Mouse (Mus musculus): ENCODE results near the gene Angptl2. TPM values are rescaled to one million over a fixed set of nuclear protein-coding genes. Genes with fewer than 3 reads are reported as not detected.

Gene Angptl2
- polyA plus RNA-seq, 1 experiment from 2014 or later: 8.0 TPM

DNA sequence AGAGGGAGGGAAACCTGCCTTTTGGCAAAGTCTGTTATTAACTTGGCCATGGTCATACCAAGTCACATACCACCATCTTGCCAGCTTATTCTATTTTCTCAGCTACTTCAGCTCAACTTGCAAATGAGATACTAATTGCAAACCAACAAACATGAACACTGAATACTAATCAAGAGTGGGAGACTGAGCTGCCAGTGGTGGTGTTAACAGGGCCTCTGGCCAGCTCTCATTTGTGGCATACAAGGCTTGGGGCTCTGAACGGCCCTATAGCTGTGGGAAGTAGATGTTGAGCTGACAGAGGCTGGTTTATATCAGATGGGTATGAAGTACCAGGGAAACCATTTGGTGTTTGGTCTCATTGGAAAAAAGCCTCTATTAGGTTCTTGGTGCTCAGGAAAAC is 51.2 kb downstream of the Angptl2 start:
- peak; percentile 77 for ATAC-seq
- no peaks in the 10 kb centered on the region for H3K9me3 ChIP-seq (replicated peaks; ENCODE audit: control insufficient read depth, low read length)
- H3K4me1 ChIP-seq (ENCODE audit: control insufficient read depth, insufficient read depth, low read length): peaks cover 12% of the 10 kb centered on the region
- no peak overlapping the region for H3K4me2 ChIP-seq (ENCODE audit: low read length)
- peaks cover 13% of the 10 kb centered on the region; the same call in 1 of the 2 replicates for H3K36me3 ChIP-seq (ENCODE audit: control insufficient read depth, insufficient read depth, low read length)
- 15% methylated on average over 1 of the region's 1 CpGs for WGBS
- no peak overlapping the region for H3K4me3 ChIP-seq (ENCODE audit: low read depth, low read length)
- peak overlapping the region; percentile 65; the same call in 1 of the 2 replicates for H3K27ac ChIP-seq (ENCODE audit: low read depth, low read length)
- peak; percentile 79 for DNase-seq (ENCODE audit: low spot score)
- no peak overlapping the region for H3K9ac ChIP-seq (ENCODE audit: low read length)
- no peaks in the 10 kb centered on the region for H3K27me3 ChIP-seq (replicated peaks; ENCODE audit: control insufficient read depth, insufficient read depth, low read length)

DNA sequence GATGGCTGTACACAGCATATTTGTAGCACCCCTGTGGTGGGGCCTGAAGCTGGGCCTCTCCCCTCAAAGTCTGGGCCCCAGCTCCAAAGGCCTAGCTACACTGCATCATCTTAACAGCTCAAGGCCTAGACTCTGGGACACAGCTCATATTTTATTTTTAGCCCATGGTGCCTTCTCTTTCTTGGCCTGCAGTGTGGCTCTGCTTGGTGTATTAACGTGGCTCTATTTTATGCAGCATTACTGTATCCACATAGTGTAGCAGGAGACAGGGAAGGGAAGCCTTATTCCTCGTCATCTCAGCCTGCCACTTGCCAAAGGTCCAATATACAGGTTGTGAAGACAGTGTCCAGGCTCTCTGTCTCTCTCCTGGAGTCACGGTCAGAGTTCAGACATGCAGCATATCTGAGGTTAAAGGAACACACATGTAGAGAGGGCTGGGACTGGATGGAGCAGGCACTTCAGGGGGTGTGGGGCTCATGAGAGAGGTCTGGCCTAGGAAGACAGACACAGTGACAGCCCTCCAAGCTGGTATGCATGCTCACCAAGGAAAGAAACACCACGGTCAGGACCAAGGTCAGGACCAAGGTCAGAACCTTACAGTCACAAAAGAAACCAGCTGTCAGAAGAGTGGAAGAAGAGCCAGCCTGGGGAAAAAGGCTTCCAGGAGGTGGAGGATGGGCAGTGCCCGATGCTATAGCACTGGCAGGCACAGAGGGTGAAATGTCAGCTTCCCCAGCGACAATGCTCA is 52.7 kb downstream of the Angptl2 start:
- no peak overlapping the region for H3K9ac ChIP-seq (ENCODE audit: low read length)
- H3K4me1 ChIP-seq (ENCODE audit: control insufficient read depth, insufficient read depth, low read length): peaks cover 12% of the 10 kb centered on the region
- DNase-seq (ENCODE audit: low spot score) (no peak), ATAC-seq (no peak)
- H3K4me2 ChIP-seq (ENCODE audit: low read length): no peak overlapping the region
- H3K36me3 ChIP-seq (ENCODE audit: control insufficient read depth, insufficient read depth, low read length): peaks cover 24% of the 10 kb centered on the region
- no peaks in the 10 kb centered on the region for H3K9me3 ChIP-seq (replicated peaks; ENCODE audit: control insufficient read depth, low read length)
- H3K27me3 ChIP-seq (replicated peaks; ENCODE audit: control insufficient read depth, insufficient read depth, low read length): no peaks in the 10 kb centered on the region
- WGBS: 88% methylated on average over 6 of the region's 6 CpGs
- no peak overlapping the region for H3K4me3 ChIP-seq (ENCODE audit: low read depth, low read length)
- H3K27ac ChIP-seq (ENCODE audit: low read depth, low read length): no peak overlapping the region

DNA sequence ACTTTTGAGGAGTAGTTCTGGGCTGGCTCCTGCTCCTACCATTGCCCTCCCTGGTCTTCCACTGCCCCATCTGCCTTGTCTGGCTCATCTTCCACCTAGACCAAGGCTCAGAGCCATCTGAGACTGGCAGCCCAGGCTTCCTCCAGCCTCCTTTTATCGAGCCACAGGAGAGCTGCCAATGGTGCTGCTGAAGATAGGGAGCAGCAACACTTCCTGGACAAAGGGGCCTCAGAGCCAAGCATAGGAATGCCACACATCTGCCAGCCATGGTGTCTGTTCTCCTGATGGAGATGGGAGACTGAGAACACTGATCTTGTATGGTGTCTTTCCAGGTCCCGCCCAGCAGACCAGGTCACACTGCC is 53.2 kb downstream of the Angptl2 start:
- no peak overlapping the region for H3K27ac ChIP-seq (ENCODE audit: low read depth, low read length)
- peaks cover 12% of the 10 kb centered on the region for H3K4me1 ChIP-seq (ENCODE audit: control insufficient read depth, insufficient read depth, low read length)
- no peak overlapping the region for H3K4me2 ChIP-seq (ENCODE audit: low read length)
- no peaks in the 10 kb centered on the region for H3K27me3 ChIP-seq (replicated peaks; ENCODE audit: control insufficient read depth, insufficient read depth, low read length)
- DNase-seq (ENCODE audit: low spot score) (no peak), ATAC-seq (no peak)
- H3K36me3 ChIP-seq (ENCODE audit: control insufficient read depth, insufficient read depth, low read length): peaks cover 24% of the 10 kb centered on the region
- no peak overlapping the region for H3K4me3 ChIP-seq (ENCODE audit: low read depth, low read length)
- WGBS: 94% methylated on average over 2 of the region's 2 CpGs
- H3K9me3 ChIP-seq (replicated peaks; ENCODE audit: control insufficient read depth, low read length): no peaks in the 10 kb centered on the region
- H3K9ac ChIP-seq (ENCODE audit: low read length): no peak overlapping the region

DNA sequence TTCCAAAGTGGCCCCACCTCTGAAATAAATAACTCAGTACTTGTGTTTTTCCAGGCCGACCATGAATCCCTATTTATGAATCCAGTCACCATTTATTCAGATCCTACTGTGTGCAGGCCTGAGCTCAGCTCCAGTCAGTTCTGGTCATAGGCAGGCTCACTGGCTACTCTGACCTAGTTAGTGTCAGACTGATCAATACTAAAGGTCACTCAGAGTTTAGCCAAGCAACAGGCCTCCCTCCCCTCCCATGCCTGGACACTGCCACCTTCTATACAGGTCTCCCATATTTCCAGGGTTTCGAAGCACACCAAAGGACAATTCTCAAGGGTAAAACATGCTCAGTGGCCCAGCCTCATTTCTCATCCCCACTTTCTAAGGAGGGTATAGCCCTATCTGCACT is 54.7 kb downstream of the Angptl2 start:
- Histone ChIP-seq H3K36me3 (ENCODE audit: control insufficient read depth, insufficient read depth, low read length) (peaks cover 29% of the 10 kb centered on the region), H3K27me3 (replicated peaks; ENCODE audit: control insufficient read depth, insufficient read depth, low read length) (no peaks in the 10 kb centered on the region), H3K9ac (ENCODE audit: low read length) (no peak overlapping the region), H3K4me3 (ENCODE audit: low read depth, low read length) (no peak overlapping the region), H3K4me2 (ENCODE audit: low read length) (no peak overlapping the region), H3K27ac (ENCODE audit: low read depth, low read length) (no peak overlapping the region), H3K9me3 (replicated peaks; ENCODE audit: control insufficient read depth, low read length) (no peaks in the 10 kb centered on the region), H3K4me1 (ENCODE audit: control insufficient read depth, insufficient read depth, low read length) (peaks cover 12% of the 10 kb centered on the region)
- no peak for DNase-seq (ENCODE audit: low spot score)
- no peak for ATAC-seq
- 91% methylated on average over 2 of the region's 2 CpGs for WGBS

DNA sequence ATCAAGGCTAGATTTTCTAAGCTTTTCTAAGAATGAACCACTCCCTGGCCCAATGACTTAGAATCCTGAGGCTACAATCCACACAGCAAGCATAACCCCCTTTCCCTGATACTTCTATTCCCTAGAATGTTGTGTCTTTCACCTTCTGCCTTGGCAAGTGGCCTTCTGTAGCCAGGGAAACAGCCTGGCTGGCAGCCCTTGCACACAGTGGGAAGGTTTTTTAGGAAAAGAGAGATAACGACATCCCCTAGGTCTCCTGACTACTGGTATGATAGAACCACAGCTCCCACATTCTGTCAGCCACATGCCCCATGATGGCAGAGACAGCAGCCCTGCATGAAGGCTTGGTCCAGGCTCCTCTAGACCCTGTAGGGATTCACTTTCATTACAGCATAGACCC is 55.6 kb downstream of the Angptl2 start:
- H3K4me2 ChIP-seq (ENCODE audit: low read length): no peak overlapping the region
- H3K36me3 ChIP-seq (ENCODE audit: control insufficient read depth, insufficient read depth, low read length): peaks cover 29% of the 10 kb centered on the region
- no peaks in the 10 kb centered on the region for H3K9me3 ChIP-seq (replicated peaks; ENCODE audit: control insufficient read depth, low read length)
- DNase-seq (ENCODE audit: low spot score) (peak; percentile 22), ATAC-seq (no peak)
- no peaks in the 10 kb centered on the region for H3K27me3 ChIP-seq (replicated peaks; ENCODE audit: control insufficient read depth, insufficient read depth, low read length)
- H3K4me1 ChIP-seq (ENCODE audit: control insufficient read depth, insufficient read depth, low read length): peaks cover 12% of the 10 kb centered on the region
- no peak overlapping the region for H3K27ac ChIP-seq (ENCODE audit: low read depth, low read length)
- no peak overlapping the region for H3K4me3 ChIP-seq (ENCODE audit: low read depth, low read length)
- WGBS: 52% methylated on average over 1 of the region's 1 CpGs
- H3K9ac ChIP-seq (ENCODE audit: low read length): no peak overlapping the region

DNA sequence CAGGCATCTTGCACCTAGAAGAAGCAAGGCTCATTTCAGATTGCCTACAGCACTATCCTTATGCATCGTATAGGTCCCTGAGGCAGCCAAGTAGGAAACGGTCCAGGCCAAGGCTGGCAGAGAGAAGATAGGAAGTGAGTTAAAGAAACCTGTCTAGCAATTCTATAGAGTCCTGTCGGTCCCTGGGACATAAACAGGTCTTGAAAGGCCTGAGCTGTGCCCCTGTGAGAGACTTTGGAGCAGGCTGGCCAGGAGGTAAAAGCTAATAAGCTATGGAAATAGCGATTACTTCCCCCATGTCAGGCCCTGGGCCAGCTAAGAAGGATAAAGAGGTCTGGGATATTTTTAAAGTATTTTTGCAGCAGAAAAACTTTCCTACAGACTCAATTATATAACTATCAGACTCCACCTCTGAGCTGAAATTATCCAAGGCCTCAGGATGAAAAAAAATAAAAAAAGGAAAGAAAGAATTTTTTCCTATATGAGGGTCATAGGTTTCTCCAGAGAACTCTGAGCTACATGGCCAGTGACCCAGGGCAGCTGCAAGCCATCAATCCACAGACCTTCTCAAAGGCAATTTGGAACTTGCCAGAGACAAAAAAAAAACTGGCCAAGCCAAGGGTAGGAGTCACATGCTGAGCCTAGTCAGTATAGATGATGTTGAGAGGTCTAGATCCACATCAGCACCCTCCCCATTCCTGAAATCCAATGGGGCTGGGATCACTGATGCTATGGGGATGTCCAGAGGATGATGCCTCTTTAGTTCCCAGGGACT is 57.0 kb downstream of the Angptl2 start:
- Histone ChIP-seq H3K4me2 (ENCODE audit: low read length) (no peak overlapping the region), H3K4me1 (ENCODE audit: control insufficient read depth, insufficient read depth, low read length) (0 out of 2 replicates have a peak, but pooled peaks cover 2% of the 10 kb centered on the region), H3K4me3 (ENCODE audit: low read depth, low read length) (no peak overlapping the region), H3K9me3 (replicated peaks; ENCODE audit: control insufficient read depth, low read length) (no peaks in the 10 kb centered on the region), H3K9ac (ENCODE audit: low read length) (no peak overlapping the region), H3K36me3 (ENCODE audit: control insufficient read depth, insufficient read depth, low read length) (peaks cover 32% of the 10 kb centered on the region), H3K27me3 (replicated peaks; ENCODE audit: control insufficient read depth, insufficient read depth, low read length) (no peaks in the 10 kb centered on the region), H3K27ac (ENCODE audit: low read depth, low read length) (no peak overlapping the region)
- DNase-seq (ENCODE audit: low spot score) (no peak), ATAC-seq (no peak)
- WGBS: 81% methylated on average over 4 of the region's 4 CpGs

DNA sequence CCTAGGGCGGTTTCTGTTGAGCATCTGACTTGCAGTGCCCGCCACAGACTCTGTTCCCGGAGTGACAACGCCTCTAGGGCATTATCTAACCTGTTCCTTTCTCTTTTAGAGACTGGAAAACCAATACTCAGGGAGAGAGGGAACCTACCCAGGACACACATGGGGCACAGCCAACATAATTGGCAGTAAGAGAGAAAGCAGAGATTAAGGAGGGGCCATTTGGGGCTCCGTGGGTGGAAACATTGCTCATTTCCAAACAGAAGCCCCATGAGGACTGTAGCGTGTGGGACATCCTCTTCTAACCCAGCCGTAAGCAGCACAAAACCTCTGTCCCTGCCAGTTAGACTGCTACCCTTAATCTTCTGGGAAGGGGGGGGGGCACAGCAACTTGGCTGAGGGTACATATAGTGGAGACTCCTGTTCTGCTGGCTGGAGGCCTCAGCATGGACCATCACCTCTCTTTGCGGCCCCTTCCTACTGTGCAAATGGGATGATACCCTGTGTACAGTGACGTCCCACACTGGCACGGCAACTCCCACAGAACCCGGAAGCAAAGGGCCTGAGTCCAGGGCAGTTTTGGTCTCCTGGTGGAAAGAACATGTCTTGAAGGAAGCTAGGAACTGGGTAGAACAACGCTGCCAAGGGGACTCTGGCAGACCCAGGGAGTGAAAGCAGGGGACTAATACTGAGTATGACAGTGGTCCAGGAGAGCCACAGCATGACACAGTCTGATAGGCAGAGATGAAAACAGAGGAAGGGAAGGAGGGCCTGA is 59.0 kb downstream of the Angptl2 start:
- H3K4me3 ChIP-seq (ENCODE audit: low read depth, low read length): no peak overlapping the region
- DNase-seq (ENCODE audit: low spot score) (peak; percentile 10), ATAC-seq (no peak)
- H3K4me1 ChIP-seq (ENCODE audit: control insufficient read depth, insufficient read depth, low read length): no peaks in the 10 kb centered on the region
- no peaks in the 10 kb centered on the region for H3K9me3 ChIP-seq (replicated peaks; ENCODE audit: control insufficient read depth, low read length)
- H3K36me3 ChIP-seq (ENCODE audit: control insufficient read depth, insufficient read depth, low read length): peaks cover 22% of the 10 kb centered on the region
- no peak overlapping the region for H3K4me2 ChIP-seq (ENCODE audit: low read length)
- H3K27ac ChIP-seq (ENCODE audit: low read depth, low read length): no peak overlapping the region
- no peak overlapping the region for H3K9ac ChIP-seq (ENCODE audit: low read length)
- H3K27me3 ChIP-seq (replicated peaks; ENCODE audit: control insufficient read depth, insufficient read depth, low read length): no peaks in the 10 kb centered on the region
- 86% methylated on average over 12 of the region's 12 CpGs for WGBS

DNA sequence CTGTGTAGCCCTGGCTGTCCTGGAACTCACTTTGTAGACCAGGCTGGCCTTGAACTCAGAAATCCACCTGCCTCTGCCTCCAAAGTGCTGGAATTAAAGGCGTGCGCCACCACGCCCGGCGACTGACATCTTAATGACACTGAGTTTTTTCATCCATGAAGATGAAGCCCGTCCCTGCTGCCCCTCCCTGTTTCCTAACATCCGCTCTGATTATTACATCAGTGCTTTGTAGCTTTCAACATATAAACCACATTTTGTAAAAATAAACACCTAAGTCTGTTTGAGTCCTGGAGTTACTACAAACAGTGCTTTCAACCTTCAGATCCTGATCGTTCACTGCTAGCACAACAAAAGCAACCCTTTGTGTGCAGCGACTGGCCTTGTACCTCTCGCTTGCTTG is 63.9 kb downstream of the Angptl2 start:
- no peak overlapping the region for H3K9ac ChIP-seq (ENCODE audit: low read length)
- WGBS: 83% methylated on average over 10 of the region's 10 CpGs
- no peaks in the 10 kb centered on the region for H3K4me1 ChIP-seq (ENCODE audit: control insufficient read depth, insufficient read depth, low read length)
- no peaks in the 10 kb centered on the region for H3K9me3 ChIP-seq (replicated peaks; ENCODE audit: control insufficient read depth, low read length)
- ATAC-seq: no peak
- no peak overlapping the region for H3K27ac ChIP-seq (ENCODE audit: low read depth, low read length)
- H3K4me3 ChIP-seq (ENCODE audit: low read depth, low read length): no peak overlapping the region
- no peak overlapping the region for H3K4me2 ChIP-seq (ENCODE audit: low read length)
- H3K36me3 ChIP-seq (ENCODE audit: control insufficient read depth, insufficient read depth, low read length): peaks cover 19% of the 10 kb centered on the region
- no peak for DNase-seq (ENCODE audit: low spot score)
- H3K27me3 ChIP-seq (replicated peaks; ENCODE audit: control insufficient read depth, insufficient read depth, low read length): no peaks in the 10 kb centered on the region
